Mouse (Mus musculus): ENCODE measurements around the gene Gm6351.
"Not testable (repeated sequence)": the region's sequence is repeated elsewhere in the genome, so short reads cannot be mapped to it uniquely, and the experiment has no call there.

Gene Gm6351

GRCm38 (mm10) chr5:94076085-94076484 is at the start of gene Gm6351:
Gene Gm6351, plus strand, starts transcription at chr5:94076385.
- DNase-seq: not testable (repeated sequence)

GRCm38 (mm10) chr5:94070445-94070844 is 5.7 kb upstream of the Gm6351 start, which contains the start of gene BC061212:
Gene BC061212, minus strand, starts transcription at chr5:94070545.
- not testable (repeated sequence) for DNase-seq
